Comparison of ENCODE assay signal across 16 mouse cellular contexts in genomic region chr2:13932253-13932652, GRCm38 (mm10).
"Had no signal": no experiment of that assay in that cellular context is flagged by ENCODE, and none has a peak within 500 bp of the region (broad histone marks: within the 10 kb centered on the region; RNA-seq: fewer than 3 reads in every experiment).

No protein-coding gene starts in this region.

- H3K27ac ChIP-seq: limb, embryonic 10.5 days; limb, embryonic 13.5 days; liver, embryonic 13.5 days; midbrain, embryonic 12.5 days; midbrain, embryonic 15.5 days; neural tube, embryonic 13.5 days; stomach, postnatal 0 days had no signal

- H3K36me3 ChIP-seq: limb, embryonic 10.5 days; limb, embryonic 13.5 days; liver, embryonic 13.5 days; midbrain, embryonic 12.5 days; midbrain, embryonic 15.5 days; neural tube, embryonic 13.5 days had no signal

- ATAC-seq: intestine, embryonic 16.5 days; midbrain, embryonic 15.5 days had no signal

- H3K9me3 ChIP-seq: limb, embryonic 10.5 days; limb, embryonic 13.5 days; liver, embryonic 13.5 days; midbrain, embryonic 12.5 days; midbrain, embryonic 15.5 days; neural tube, embryonic 13.5 days had no signal

- H3K4me1 ChIP-seq: limb, embryonic 10.5 days; limb, embryonic 13.5 days; liver, embryonic 13.5 days; midbrain, embryonic 12.5 days; midbrain, embryonic 15.5 days; neural tube, embryonic 13.5 days had no signal

- H3K4me3 ChIP-seq: limb, embryonic 10.5 days; limb, embryonic 13.5 days; liver, embryonic 13.5 days; midbrain, embryonic 12.5 days; midbrain, embryonic 15.5 days; myocyte; neural tube, embryonic 13.5 days had no signal

- H3K9ac ChIP-seq: limb, embryonic 13.5 days; liver, embryonic 13.5 days; midbrain, embryonic 12.5 days; midbrain, embryonic 15.5 days; neural tube, embryonic 13.5 days had no signal

- DNase-seq: kidney, adult 18-20 months; kidney, adult 9 months; kidney, postnatal 36 days; liver, embryonic 13.5 days; lung, adult 2 months; lung, postnatal 14 days; lung, postnatal 4 days; thymus, postnatal 25 days had no signal

- H3K27me3 ChIP-seq: limb, embryonic 13.5 days; liver, embryonic 13.5 days; midbrain, embryonic 12.5 days; midbrain, embryonic 15.5 days; neural tube, embryonic 13.5 days had no signal

- H3K4me2 ChIP-seq: limb, embryonic 13.5 days; liver, embryonic 13.5 days; midbrain, embryonic 12.5 days; midbrain, embryonic 15.5 days; neural tube, embryonic 13.5 days had no signal
